Mouse (Mus musculus): ENCODE data around the gene Eme2. TPM values are rescaled to one million over a fixed set of nuclear protein-coding genes. Genes with fewer than 3 reads are reported as not detected.
A peak's percentile ranks its signal among the peaks of the same experiment; 100 is the strongest.

The Eme2 gene
- polyA plus RNA-seq, 1 experiment from 2014 or later = 16.0 TPM

DNA sequence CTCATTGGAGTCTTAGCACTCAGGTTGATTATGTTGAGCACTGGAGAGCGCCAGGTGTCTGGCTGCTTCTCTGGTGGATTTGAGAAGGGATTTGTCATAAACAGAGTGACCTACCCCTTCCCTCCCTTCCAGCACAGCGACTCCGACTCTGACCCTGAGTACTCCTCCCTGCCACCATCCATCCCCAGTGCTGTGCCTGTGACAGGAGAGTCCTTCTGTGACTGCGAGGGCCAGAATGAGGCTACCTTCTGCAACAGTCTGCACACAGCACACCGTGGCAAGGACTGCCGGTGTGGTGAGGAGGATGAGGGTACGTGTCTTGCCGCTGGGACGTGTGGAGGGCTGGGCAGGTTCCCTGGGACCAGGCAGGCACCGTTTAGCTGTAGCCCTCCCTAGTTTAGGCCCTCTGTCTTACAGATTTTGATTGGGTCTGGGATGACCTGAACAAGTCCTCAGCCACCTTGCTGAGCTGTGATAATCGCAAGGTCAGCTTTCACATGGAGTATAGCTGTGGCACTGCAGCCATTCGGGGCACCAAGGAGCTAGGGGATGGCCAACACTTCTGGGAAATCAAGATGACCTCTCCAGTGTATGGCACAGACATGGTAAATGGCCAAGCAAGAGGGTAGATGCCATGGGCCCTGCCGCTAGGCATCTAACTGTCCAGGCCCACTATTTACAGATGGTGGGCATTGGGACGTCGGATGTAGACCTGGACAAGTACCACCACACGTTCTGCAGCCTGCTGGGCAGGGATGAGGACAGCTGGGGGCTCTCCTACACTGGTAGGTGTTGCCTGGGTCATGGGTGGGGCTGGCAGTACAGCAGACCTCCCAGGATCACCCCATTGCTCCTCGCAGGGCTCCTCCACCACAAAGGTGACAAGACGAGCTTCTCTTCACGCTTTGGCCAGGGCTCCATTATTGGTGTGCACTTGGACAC, 4.5 kb downstream of the Eme2 start:
- 87% methylated on average over 19 of the region's 19 CpGs for WGBS
- peaks cover 15 to 23% of the 10 kb centered on the region in 2 experiments for H3K4me1 ChIP-seq (ENCODE audit: control insufficient read depth in 2 of 2, insufficient read depth in 2 of 2, low read length in 2 of 2)
- no peaks in the 10 kb centered on the region for H3K27me3 ChIP-seq (ENCODE audit: control insufficient read depth, insufficient read depth, low read length)
- no peaks in the 10 kb centered on the region for H3K9me3 ChIP-seq (ENCODE audit: control insufficient read depth, low read length)
- no peak for ATAC-seq (ENCODE audit: insufficient number of reproducible peaks, insufficient read depth, low FRiP score, low read depth)
- no peak overlapping the region for H3K4me2 ChIP-seq (ENCODE audit: low read length)
- H3K27ac ChIP-seq (replicated peaks in 1 of 2; ENCODE audit: control insufficient read depth in 1 of 2, insufficient read depth in 1 of 2, low read depth in 2 of 2, low read length in 2 of 2) = no peak overlapping the region
- H3K9ac ChIP-seq (ENCODE audit: low read length) = no peak overlapping the region
- H3K4me3 ChIP-seq (ENCODE audit: control insufficient read depth in 1 of 2, insufficient read depth in 1 of 2, low read depth in 1 of 2, low read length in 2 of 2) = no peak overlapping the region
- peaks cover 62% of the 10 kb centered on the region for H3K36me3 ChIP-seq (ENCODE audit: control insufficient read depth, insufficient read depth, low read length)

DNA sequence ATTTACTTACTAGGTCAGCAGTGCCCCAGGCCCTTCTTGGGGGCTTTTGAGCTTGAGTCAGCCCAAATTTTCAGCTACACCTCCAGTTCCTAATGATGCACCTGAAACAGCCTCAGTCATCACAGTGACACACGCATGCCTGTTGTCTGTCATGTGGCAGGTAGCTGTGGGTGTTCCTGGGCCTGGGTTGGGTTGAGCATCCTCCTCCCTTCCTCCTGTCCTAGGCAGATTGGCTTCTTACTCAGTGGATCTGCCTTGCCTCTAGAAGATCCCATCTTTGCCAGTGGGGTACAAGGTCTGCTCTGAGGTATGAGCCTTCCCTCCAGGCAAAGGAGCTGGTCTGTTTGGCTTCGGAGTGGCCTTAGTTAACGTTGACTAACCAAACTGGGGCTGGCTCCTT, 6.0 kb downstream of the Eme2 start:
- H3K4me1 ChIP-seq (ENCODE audit: control insufficient read depth in 2 of 2, insufficient read depth in 2 of 2, low read length in 2 of 2) = peaks cover 11 to 21% of the 10 kb centered on the region in 2 experiments
- no peak overlapping the region for H3K4me3 ChIP-seq (ENCODE audit: control insufficient read depth in 1 of 2, insufficient read depth in 1 of 2, low read depth in 1 of 2, low read length in 2 of 2)
- no peak overlapping the region for H3K9ac ChIP-seq (ENCODE audit: low read length)
- ATAC-seq (ENCODE audit: insufficient number of reproducible peaks, insufficient read depth, low FRiP score, low read depth) = no peak
- WGBS = 93% methylated on average over 3 of the region's 3 CpGs
- H3K9me3 ChIP-seq (ENCODE audit: control insufficient read depth, low read length) = no peaks in the 10 kb centered on the region
- H3K27ac ChIP-seq (replicated peaks in 1 of 2; ENCODE audit: control insufficient read depth in 1 of 2, insufficient read depth in 1 of 2, low read depth in 2 of 2, low read length in 2 of 2) = no peak overlapping the region
- no peaks in the 10 kb centered on the region for H3K27me3 ChIP-seq (ENCODE audit: control insufficient read depth, insufficient read depth, low read length)
- H3K36me3 ChIP-seq (ENCODE audit: control insufficient read depth, insufficient read depth, low read length) = peaks cover 68% of the 10 kb centered on the region
- no peak overlapping the region for H3K4me2 ChIP-seq (ENCODE audit: low read length)

DNA sequence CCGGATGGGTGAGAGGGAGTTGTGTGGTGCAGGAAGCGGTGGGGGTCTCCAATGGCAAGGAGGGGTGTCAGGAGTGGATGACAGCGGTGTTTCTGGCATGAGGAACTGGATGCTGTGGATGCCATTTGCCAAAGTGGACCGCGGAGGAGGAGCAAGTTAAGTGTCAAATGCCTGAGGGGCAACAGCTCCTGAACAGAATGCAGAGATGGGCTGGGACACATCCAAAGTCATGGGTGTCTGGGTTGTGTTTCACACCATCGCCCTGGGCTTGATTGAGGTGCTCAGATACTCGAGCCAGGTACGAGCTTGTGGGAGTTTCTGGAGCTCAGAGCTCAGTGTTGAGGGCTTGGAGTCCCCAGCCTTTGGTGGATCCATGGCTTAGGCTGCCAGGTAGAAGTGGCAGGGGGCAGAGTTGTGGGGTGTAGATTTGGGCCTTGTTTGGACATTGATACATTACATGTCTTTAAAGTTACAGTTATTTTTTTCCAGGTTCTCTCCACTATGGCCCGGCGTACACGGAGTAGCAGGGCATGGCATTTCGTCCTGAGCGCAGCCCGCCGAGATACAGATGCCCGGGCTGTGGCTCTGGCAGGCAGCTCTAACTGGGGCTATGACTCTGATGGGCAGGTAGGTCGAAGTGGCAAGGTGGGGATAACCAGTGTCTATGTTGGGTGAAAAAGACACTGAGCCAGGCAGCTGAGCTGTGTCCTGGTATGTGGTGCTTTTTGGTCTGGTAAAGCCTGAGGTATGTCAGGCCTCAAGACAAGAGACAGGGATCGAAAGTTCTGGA, 7.4 kb downstream of the Eme2 start:
- peak overlapping the region; percentile 72 to 86 for H3K4me3 ChIP-seq (ENCODE audit: control insufficient read depth in 1 of 2, insufficient read depth in 1 of 2, low read depth in 1 of 2, low read length in 2 of 2)
- H3K36me3 ChIP-seq (ENCODE audit: control insufficient read depth, insufficient read depth, low read length) = peaks cover 68% of the 10 kb centered on the region
- H3K9me3 ChIP-seq (ENCODE audit: control insufficient read depth, low read length) = no peaks in the 10 kb centered on the region
- peak overlapping the region; percentile 92 for H3K9ac ChIP-seq (ENCODE audit: low read length)
- peaks cover 11 to 19% of the 10 kb centered on the region in 2 experiments for H3K4me1 ChIP-seq (ENCODE audit: control insufficient read depth in 2 of 2, insufficient read depth in 2 of 2, low read length in 2 of 2)
- ATAC-seq (ENCODE audit: insufficient number of reproducible peaks, insufficient read depth, low FRiP score, low read depth) = no peak
- no peaks in the 10 kb centered on the region for H3K27me3 ChIP-seq (ENCODE audit: control insufficient read depth, insufficient read depth, low read length)
- 55% methylated on average over 18 of the region's 18 CpGs for WGBS
- peak overlapping the region in 1 of 2 experiments; percentile 78; a peak in 2 of 4 replicates for H3K27ac ChIP-seq (replicated peaks in 1 of 2; ENCODE audit: control insufficient read depth in 1 of 2, insufficient read depth in 1 of 2, low read depth in 2 of 2, low read length in 2 of 2)
- peak overlapping the region; percentile 82 for H3K4me2 ChIP-seq (ENCODE audit: low read length)

DNA sequence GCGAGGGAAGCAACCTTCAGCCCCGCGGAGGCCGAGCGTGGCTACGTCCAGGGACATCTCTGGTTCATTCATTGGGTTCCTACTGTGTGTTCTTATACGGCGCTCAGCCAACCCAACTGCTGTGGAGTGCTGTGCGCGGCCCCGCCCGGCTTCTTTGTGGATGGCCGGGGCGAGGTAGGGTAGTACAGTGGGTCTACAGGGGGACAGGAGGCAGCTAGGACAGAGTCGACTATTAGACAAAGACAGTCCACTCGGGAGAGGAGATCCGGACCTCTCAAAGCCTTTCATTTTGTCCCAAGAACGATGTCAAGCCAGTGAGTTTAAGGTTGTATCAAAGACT, 8.0 kb downstream of the Eme2 start:
- Histone ChIP-seq H3K4me1 (ENCODE audit: control insufficient read depth in 2 of 2, insufficient read depth in 2 of 2, low read length in 2 of 2) (peaks cover 11 to 19% of the 10 kb centered on the region in 2 experiments), H3K4me3 (ENCODE audit: control insufficient read depth in 1 of 2, insufficient read depth in 1 of 2, low read depth in 1 of 2, low read length in 2 of 2) (peak overlapping the region; percentile 72 to 86), H3K9me3 (ENCODE audit: control insufficient read depth, low read length) (no peaks in the 10 kb centered on the region), H3K9ac (ENCODE audit: low read length) (peak overlapping the region; percentile 92), H3K27ac (replicated peaks in 1 of 2; ENCODE audit: control insufficient read depth in 1 of 2, insufficient read depth in 1 of 2, low read depth in 2 of 2, low read length in 2 of 2) (peak overlapping the region; percentile 43 to 78; a peak in 3 of 4 replicates), H3K27me3 (ENCODE audit: control insufficient read depth, insufficient read depth, low read length) (no peaks in the 10 kb centered on the region), H3K36me3 (ENCODE audit: control insufficient read depth, insufficient read depth, low read length) (peaks cover 64% of the 10 kb centered on the region), H3K4me2 (ENCODE audit: low read length) (peak overlapping the region; percentile 82)
- no peak for ATAC-seq (ENCODE audit: insufficient number of reproducible peaks, insufficient read depth, low FRiP score, low read depth)
- WGBS = under 1% methylated on average over 18 of the region's 18 CpGs

DNA sequence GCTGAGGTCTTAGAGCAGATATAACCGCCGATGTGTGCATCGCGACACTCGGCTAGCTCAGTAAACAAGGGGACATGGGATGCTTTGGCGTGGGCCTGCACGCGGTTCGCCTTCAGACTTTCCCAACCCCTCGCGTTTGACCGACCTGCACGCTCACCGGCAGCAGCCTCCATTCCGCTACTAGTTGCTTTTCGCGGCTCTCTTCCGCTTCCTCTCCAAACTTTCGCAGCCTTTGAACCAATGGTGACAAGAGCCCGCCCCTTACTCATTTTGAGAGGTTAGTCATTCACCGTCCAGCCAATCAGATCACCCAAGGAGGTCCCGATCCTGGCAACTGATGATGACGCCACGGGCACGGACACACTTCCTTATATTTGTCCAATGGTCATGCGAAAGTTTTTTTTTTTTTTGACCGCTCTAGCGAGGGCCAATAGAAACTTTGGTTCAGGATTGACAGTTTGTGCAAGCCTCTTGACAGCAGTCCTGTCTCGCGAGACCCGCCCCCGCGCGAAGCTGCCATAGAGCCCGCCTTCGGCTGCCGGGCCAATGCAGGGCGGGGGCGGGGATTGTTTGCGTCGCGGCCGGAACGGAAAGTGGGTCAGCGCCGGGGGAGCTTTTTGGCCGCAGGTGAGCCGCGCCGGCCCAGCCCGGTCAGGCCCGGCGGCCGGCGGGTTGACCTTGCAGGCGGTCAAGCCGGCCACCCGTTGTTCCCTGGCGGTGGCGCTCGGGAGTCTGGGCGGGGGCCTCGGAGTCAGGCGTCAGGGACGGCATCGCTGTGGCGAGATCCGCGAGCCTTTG, 8.6 kb downstream of the Eme2 start, which contains the start of the genes Nubp2 and Spsb3:
Gene Nubp2, minus strand, starts transcription at position 216 of the 798 bp plus-strand sequence.
Gene Spsb3, plus strand, starts transcription at position 510 of the 798 bp plus-strand sequence.
- H3K4me2 ChIP-seq (ENCODE audit: low read length) = peak within 1 kb of the TSS; percentile 90
- under 1% methylated on average over 69 of the region's 69 CpGs for WGBS
- peak; percentile 94 for ATAC-seq (ENCODE audit: insufficient number of reproducible peaks, insufficient read depth, low FRiP score, low read depth)
- peaks cover 58% of the 10 kb centered on the region for H3K36me3 ChIP-seq (ENCODE audit: control insufficient read depth, insufficient read depth, low read length)
- H3K27ac ChIP-seq (replicated peaks in 1 of 2; ENCODE audit: control insufficient read depth in 1 of 2, insufficient read depth in 1 of 2, low read depth in 2 of 2, low read length in 2 of 2) = peak within 1 kb of the TSS; percentile 43 to 78; a peak in 3 of 4 replicates
- no peaks in the 10 kb centered on the region for H3K27me3 ChIP-seq (ENCODE audit: control insufficient read depth, insufficient read depth, low read length)
- H3K4me3 ChIP-seq (ENCODE audit: control insufficient read depth in 1 of 2, insufficient read depth in 1 of 2, low read depth in 1 of 2, low read length in 2 of 2) = peak within 1 kb of the TSS; percentile 86
- peak within 1 kb of the TSS; percentile 92 for H3K9ac ChIP-seq (ENCODE audit: low read length)
- peaks cover 11 to 19% of the 10 kb centered on the region in 2 experiments for H3K4me1 ChIP-seq (ENCODE audit: control insufficient read depth in 2 of 2, insufficient read depth in 2 of 2, low read length in 2 of 2)
- H3K9me3 ChIP-seq (ENCODE audit: control insufficient read depth, low read length) = no peaks in the 10 kb centered on the region

DNA sequence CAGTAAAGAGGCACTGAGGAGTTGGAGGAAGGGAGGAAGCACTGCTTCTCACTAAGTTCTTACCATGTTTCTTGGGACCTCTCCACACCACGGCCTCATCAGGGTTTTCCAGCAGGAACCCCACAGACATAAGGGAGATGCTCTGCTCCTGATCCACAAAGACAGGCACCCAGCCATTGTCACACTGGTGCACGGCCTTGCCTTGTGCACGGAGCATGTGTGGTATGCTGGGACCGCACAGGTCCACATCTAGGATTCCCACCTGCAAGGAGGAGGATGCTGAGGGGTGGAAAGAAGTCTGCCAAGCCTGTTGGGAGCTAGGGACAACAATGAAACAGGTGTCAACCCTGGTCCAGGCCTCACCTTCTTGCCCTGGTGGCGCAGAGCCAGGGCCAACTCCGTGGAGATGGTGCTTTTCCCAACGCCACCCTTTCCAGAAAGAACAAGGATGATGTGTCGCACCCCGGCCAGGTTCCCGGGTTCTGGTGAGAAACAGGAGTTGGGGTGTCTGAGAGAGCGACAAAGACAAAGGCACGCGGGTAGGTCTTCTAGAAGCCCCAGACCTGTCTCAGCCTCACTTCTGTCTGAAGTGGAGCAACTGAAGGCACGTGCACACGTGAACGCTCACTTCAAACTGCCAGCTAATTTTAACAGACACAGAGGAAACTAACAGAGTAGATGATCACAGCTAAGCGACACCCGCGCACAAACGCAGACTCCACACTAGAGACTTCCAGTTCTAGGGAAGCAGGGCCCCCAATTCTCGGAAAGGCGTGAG, 9.3 kb downstream of the Eme2 start:
- Histone ChIP-seq H3K27ac (replicated peaks in 1 of 2; ENCODE audit: control insufficient read depth in 1 of 2, insufficient read depth in 1 of 2, low read depth in 2 of 2, low read length in 2 of 2) (no peak overlapping the region), H3K9ac (ENCODE audit: low read length) (peak overlapping the region; percentile 70), H3K36me3 (ENCODE audit: control insufficient read depth, insufficient read depth, low read length) (peaks cover 50% of the 10 kb centered on the region), H3K4me2 (ENCODE audit: low read length) (peak overlapping the region; percentile 90), H3K27me3 (ENCODE audit: control insufficient read depth, insufficient read depth, low read length) (no peaks in the 10 kb centered on the region), H3K4me3 (ENCODE audit: control insufficient read depth in 1 of 2, insufficient read depth in 1 of 2, low read depth in 1 of 2, low read length in 2 of 2) (peak overlapping the region; percentile 67 to 86), H3K4me1 (ENCODE audit: control insufficient read depth in 2 of 2, insufficient read depth in 2 of 2, low read length in 2 of 2) (peaks cover 11 to 19% of the 10 kb centered on the region in 2 experiments), H3K9me3 (ENCODE audit: control insufficient read depth, low read length) (no peaks in the 10 kb centered on the region)
- ATAC-seq (ENCODE audit: insufficient number of reproducible peaks, insufficient read depth, low FRiP score, low read depth) = no peak
- WGBS = 23% methylated on average over 22 of the region's 22 CpGs

All from heart, embryonic 14.5 days (tissue).